Mouse (Mus musculus) embryonic stem cell, embryonic (primary cell): Measurements from ENCODE around the gene Swsap1.

Source experiments
- CTCF ChIA-PET, 4 experiments: fragments of 300-600 bp in 2 of 4; fragments of 350-600 bp in 2 of 4; sonication (Branson Sonifier 250); formaldehyde crosslinking; loops; one replicate each; lab custom pipeline; 2022; ENCODE audit warnings: inconsistent platforms in 2 of 4; lab: Charles Lee
- POLR2A ChIA-PET, 4 experiments: fragments of 300-600 bp in 2 of 4; fragments of 350-600 bp in 2 of 4; sonication (Branson Sonifier 250); formaldehyde crosslinking; loops; one replicate each; lab custom pipeline; 2022; ENCODE audit warnings: antibody characterized with exemption in 4 of 4, inconsistent platforms in 1 of 4; lab: Charles Lee

Gene Swsap1

DNA sequence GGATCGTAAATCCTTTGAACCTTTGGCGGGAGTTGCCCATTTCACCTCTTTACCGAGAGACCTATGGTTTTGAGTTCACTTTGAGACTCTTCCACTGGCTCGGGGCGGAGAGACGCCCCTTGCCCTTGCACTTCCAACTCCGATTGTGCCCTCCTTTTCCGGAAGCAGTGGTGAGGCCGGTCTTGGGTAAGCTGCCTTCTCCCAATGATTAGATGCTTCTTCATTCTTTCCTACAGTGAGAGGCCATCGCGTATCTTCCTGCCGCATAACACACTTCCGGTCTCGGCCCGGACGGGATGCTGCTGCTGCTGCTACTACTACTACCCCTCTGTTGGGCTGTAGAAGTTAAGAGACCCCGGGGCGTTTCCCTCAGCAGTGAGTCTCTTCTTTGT lies 47.6 kb downstream of the Swsap1 start:
- ChIA-PET CTCF (interaction anchor here in 1 of 4 experiments (0.5 kb wide), 1 partner anchor 134 kb away, joined by 3 read pairs; no protein-coding TSS in a partner anchor), POLR2A (interaction anchor here in 3 of 4 experiments (0.8 to 3.1 kb wide), 15 partner anchors 10 to 911 kb away, joined by 3 to 17 read pairs (median 3); partner anchors contain the start of genes Elavl3 (in 1 of the 3), Gm38431 (in 1 of the 3), Gm49318 (in 1 of the 3) and Ldlr (in 1 of the 3))

DNA sequence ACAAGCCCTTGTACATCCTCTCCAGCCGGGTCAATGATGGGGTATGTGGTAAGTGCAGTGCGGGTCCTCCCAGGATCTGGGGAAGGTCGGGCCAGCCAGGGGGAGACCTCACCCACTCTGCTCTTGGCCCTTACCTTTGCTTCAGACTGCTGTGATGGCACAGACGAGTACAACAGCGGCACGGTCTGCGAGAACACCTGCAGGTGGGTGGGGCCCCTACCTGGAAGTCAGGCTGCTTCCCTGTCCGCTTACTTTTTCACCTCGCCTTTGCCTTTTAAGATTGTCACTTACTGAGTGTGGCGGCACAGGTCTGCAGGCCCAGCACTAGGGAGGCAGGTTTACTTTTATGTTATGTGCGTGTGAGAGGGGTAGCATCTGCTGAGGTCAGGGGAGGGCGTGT lies 49.0 kb downstream of the Swsap1 start:
- CTCF ChIA-PET: interaction anchor here in 1 of 4 experiments (0.6 kb wide), 1 partner anchor 465 kb away, joined by 3 read pairs; no protein-coding TSS in a partner anchor

More for the DNA sequence above, 49.0 kb downstream of the Swsap1 start:
- POLR2A ChIA-PET: interaction anchor here in 3 of 4 experiments (0.6 to 3.7 kb wide), 9 partner anchors 9 to 87 kb away, joined by 3 to 17 read pairs (median 3); partner anchors contain the start of genes Elavl3 (in 1 of the 3) and Rab3d (in 1 of the 3)
